Mouse (Mus musculus) granulocyte monocyte progenitor cell, adult 5-6 weeks (primary cell): ENCODE measurements around the gene Qsox2. TPM values are rescaled to one million over a fixed set of nuclear protein-coding genes. Genes with fewer than 3 reads are reported as not detected.
A peak's percentile ranks its signal among the peaks of the same experiment; 100 is the strongest.

ENCODE experiments used
- ATAC-seq: replicated peaks from 2 replicates; pipeline ENCODE4 v1.8.0; 2016; ENCODE audit warnings: mild to moderate bottlenecking, moderate TSS enrichment, inconsistent platforms; ENCODE audit not compliant: poor library complexity, severe bottlenecking
- total RNA-seq, 2 experiments: library from RNA; stranded (forward) in 1 of 2; stranded (reverse) in 1 of 2; fragments of 200-712, 200-1000 nt in 1 of 2; fragments of >200 nt in 1 of 2; fragmentation: Nextera tagmentation in 1 of 2; gene quantifications; 2 replicates each; pipeline ENCODE4 v1.2.3; 2014 to 2017

The Qsox2 gene
- total RNA-seq (2014; fragmentation: Nextera tagmentation) (10.9 and 11.5 TPM in 2 replicates), total RNA-seq (2017) (4.8 and 7.1 TPM in 2 replicates)

- peak; percentile 89 for ATAC-seq
Observed at GRCm38 (mm10) chr2:26237290-26237782, at the start of gene Qsox2. TSS of gene Qsox2 (minus strand) at chr2:26237525.

GRCm38 (mm10) chr2:26286391-26286790 lies 49.1 kb upstream of the Qsox2 start:
- ATAC-seq, result no peak

- no peak for ATAC-seq
Observed at GRCm38 (mm10) chr2:26285804-26286203, 48.5 kb upstream of the Qsox2 start.

- ATAC-seq, result no peak
Observed at GRCm38 (mm10) chr2:26280594-26280993, 43.3 kb upstream of the Qsox2 start.

- ATAC-seq, result no peak
Observed at GRCm38 (mm10) chr2:26279712-26280111, 42.4 kb upstream of the Qsox2 start.

GRCm38 (mm10) chr2:26273611-26274010 lies 36.3 kb upstream of the Qsox2 start:
- ATAC-seq, result peak; percentile 40

GRCm38 (mm10) chr2:26268216-26268615 lies 30.9 kb upstream of the Qsox2 start:
- no peak for ATAC-seq

DNA sequence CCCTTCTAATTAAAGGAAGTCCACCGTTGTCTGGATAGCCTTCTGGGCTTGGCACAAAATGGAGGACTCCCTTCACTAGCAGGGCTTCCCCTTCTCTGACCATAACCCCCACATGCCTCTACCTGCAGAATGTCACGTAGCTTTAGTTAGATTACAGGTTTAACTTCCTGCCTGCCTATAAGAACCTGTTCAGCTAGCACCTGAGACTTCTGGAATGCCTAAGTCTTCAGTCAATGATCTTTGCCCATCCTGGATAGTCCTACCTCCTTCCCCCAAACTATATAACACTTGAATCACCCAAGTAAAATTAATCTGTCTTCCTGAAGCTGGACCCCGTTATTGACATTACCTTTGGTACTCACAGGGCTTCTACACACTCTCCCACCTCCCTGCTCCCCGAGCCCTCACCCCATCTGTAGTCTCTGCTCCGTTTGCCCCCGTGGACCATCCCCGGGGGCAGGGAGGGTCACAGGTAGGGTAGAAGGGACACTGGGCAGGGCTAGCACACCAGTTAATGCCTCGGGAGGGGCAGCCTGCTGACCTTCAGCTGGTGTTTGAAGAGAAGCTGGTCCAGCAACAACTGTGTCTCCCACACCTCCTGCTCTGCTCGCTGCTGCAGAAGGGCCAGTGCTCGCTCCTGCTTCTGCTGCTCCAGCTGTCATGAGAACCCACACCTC lies 28.9 kb upstream of the Qsox2 start:
- no peak for ATAC-seq

DNA sequence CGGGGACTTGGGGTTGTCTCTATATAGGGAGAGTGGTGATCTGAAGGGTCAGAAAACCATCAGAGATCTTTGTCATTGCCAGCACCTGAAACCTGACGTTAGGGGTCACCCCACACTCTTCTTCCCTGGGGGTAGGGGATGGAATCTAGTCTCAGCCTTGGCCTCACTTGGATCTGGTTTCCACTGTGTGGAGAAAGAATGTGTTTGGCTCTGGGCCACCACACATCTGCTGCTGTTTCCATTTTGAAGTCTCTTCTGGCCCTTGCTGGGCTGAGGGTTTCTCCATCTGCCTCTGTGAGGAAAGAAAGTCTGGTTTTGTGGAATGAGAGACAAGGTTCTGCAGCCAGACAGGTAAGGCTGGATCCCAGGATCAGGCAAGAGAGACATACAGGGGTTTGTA lies 27.8 kb upstream of the Qsox2 start:
- ATAC-seq, result no peak

- ATAC-seq, result no peak
Observed at GRCm38 (mm10) chr2:26264646-26265045, 27.3 kb upstream of the Qsox2 start.

- no peak for ATAC-seq
Observed at GRCm38 (mm10) chr2:26257315-26258096, 20.2 kb upstream of the Qsox2 start.

- ATAC-seq, result no peak
Observed at GRCm38 (mm10) chr2:26254816-26255215, 17.5 kb upstream of the Qsox2 start.

DNA sequence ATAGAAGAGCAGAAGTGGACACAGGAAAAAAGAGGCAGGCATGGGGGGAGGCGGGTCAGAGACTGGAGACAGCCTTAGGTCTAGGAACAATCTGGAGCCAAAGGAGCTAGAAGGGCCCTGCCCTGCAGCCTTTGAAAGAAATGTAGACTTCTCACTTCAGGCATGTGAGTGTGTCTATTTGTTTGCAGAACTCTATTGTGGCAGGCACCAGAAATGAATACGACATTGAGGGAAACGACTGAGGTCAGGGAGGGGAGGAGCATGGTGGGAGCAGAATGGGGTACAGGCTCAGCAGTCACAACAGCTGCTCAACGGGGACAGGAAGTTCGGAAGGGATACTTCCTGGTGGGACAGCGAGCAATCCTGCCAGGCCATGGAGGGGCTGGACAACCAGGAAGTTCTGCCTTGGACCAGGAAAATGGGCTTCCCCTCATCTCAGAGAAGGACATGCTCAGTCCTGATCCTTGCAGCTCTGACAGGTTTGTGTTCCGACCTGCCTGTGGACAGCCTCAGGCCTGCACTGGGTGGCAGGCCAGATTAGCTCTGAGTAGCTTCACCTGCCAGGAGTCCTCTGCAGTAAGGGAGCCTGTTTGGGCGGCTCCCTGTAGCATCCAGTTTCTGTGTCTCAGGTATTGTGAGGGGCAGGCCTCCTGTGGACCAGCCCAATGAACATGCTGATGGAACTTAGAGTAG lies 15.3 kb upstream of the Qsox2 start:
- ATAC-seq, result 0 out of 2 replicates have a peak, but pooled peaks have one; percentile 25

DNA sequence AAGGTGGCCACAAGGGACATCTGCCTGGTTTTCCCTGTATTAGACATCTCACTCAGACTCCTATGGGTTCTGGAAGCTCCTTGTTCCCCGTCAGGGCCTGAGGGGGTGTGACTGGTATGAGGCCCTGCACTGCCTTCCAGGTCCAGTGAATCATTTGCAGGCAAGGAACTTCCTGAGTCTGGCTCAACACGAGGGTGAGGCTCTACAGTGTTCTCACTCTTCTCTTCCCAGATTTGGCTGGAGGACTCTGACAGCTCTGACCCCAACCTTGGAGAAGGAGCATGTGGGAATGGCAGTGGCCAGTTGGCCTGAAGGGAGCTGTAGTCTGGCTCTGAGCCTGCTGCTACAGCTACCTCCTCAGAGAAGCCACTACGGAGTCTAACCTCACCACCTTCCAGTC lies 10.2 kb upstream of the Qsox2 start:
- ATAC-seq, result no peak

DNA sequence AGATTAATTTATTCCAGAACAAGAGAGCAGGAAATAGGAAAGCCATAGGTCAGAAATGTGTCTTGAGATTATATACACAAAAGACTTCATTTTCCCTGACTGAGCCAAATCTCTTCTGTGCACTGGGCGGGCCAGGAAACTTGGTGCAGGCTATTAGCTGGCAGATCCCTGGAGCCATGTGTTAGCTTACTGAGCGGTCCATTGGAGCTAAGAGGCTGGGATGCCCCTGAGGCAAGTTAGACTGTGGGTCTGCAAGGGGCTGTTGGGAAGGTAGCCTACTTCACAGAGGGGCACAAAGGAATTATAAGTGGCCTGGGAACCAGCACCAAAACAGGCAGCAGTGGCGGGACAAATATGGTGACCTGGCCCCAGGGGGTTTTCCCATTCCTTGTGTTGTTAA lies 3.5 kb upstream of the Qsox2 start:
- no peak for ATAC-seq

DNA sequence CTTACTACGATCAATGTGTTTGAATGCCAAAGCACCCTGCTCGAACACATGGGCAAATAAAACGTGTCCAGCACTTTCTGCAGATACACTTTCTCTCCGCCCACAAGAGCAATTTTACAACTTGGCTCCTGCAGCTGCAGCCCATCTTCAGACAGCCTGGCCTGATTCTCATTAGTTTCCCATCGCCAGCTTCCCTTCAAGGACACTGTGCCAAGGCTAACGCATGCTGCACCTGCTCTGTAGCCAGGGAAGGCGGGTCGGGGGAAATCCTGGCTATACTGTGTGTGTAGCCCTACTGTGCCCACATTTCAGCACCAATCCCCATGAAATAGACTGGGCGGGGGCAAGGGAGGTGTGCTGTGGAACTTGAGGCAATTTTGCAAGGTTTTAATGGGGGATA lies 3.0 kb upstream of the Qsox2 start:
- no peak for ATAC-seq

DNA sequence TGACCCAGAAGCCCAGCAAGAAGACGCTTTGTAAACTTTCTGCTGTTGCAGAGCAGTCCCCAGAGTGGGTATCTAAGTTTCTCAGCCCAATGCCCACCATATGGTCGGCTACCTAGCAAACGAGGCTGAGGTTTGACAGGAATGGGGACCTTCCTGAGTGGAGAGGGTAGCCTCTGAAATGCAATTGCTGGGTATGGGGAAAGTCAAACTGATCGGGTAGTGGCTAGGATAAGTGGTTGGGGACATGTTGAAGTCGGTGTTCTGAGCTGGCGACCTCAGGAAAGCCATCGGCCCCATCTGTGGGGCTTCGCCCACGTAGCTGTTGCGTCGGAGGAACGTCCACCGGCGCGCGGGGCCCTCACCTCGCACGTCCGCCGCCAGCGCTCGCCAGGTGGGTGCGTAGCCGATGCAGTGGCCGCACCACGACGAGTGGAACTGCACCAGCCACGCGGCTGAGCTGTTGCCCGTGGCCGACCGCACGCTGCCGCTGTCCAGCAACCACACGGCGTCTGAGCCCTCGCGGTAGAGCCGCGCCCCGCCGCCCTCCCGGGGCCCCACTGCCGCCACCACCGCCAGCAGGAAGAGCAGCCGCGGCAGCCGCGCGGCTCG lies 540 bp downstream of the Qsox2 start:
- peak; percentile 49 for ATAC-seq

- no peak for ATAC-seq
Observed at GRCm38 (mm10) chr2:26234771-26235170, 2.6 kb downstream of the Qsox2 start.

DNA sequence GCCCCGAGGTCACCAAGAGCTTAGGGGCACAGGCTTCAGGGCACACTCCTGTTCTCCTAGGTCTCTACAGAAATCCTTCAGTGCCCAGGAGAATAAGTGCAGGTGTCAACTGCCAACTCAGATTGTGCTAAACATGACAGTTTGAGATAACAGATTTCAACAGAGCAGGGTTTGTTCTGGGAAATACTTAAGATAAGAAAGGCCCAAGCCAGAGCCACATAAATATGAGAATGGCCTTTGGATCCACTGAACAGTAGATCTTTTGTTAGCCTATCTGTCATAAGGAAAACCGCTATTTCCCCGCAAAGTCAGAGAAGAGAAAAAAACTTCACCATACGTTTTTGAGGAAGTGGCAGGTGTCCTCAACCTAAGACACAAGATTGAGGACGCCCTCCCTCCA lies 3.1 kb downstream of the Qsox2 start:
- ATAC-seq, result no peak

DNA sequence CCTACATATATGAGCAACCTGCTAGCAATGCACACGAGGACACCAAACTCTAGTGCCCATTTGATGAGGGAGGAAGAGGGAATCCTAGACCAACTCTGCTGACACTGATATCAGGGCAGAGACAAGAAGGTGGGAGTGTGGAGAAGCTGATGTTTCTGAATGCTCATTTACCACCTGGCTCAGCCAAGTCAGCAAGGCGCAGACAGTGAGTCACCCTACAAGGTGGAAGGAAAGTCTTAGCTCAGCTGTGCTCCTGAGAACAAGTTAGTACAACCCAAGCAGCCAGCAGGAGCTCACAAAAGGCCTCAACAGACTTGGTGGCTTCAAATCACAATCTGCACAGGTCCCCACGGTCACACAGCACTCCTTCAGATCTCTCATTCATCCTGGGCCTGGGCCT lies 6.0 kb downstream of the Qsox2 start:
- no peak for ATAC-seq

DNA sequence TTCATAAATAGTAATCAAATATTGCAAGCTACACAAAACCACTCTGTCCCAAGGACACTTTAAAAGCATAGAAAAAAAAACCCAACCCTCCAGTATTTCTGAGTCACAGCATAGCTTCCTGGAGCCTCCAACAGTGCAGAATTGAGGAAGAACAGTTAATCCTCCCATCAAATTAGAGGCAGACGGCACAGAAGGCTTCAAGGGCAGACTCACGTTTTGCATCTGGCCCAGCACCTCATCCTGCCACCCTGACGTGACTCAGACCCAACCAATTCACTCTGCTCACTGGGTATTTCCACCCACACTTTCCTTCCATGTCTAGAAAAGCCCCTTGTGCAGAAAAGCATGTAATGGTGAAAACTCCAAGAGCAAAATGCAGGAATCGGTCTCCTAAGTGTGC lies 7.1 kb downstream of the Qsox2 start:
- ATAC-seq, result no peak
